Comparison of ENCODE assay signal across 7 mouse cellular contexts in genomic region chr8:126852184-126852583, GRCm38 (mm10).
DNase-seq lines count a peak whose midpoint lies in the region; ATAC-seq lines count a peak whose summit lies in the region.

No protein-coding gene starts in this region.

- WGBS in embryonic facial prominence, embryonic 13.5 days = 63% methylated on average over 5 of the region's 5 CpGs
- 73% methylated on average over 5 of the region's 5 CpGs for WGBS in neural tube, embryonic 14.5 days

- peak; percentile 61 for DNase-seq in ovary, adult 18-20 months (ENCODE audit: low spot score)
- no peak for DNase-seq in ovary, postnatal 36 days (ENCODE audit: low spot score)
- peak; percentile 49 to 77 for DNase-seq in kidney, postnatal 25 days
- no peak for DNase-seq in spleen, adult 18-20 months
- DNase-seq in left cerebral cortex, adult 9 months (ENCODE audit: low spot score in 2 of 2) = no peak

- peaks cover 23% of the 10 kb centered on the region for H3K4me1 ChIP-seq in embryonic facial prominence, embryonic 13.5 days
- peaks cover 4% of the 10 kb centered on the region; the same call in 1 of the 2 replicates for H3K4me1 ChIP-seq in neural tube, embryonic 14.5 days (ENCODE audit: control insufficient read depth, insufficient read depth, low read length)

- H3K9me3 ChIP-seq in embryonic facial prominence, embryonic 13.5 days = no peaks in the 10 kb centered on the region
- H3K9me3 ChIP-seq in neural tube, embryonic 14.5 days (ENCODE audit: control insufficient read depth, low read length) = no peaks in the 10 kb centered on the region

- H3K27ac ChIP-seq in embryonic facial prominence, embryonic 13.5 days = peak overlapping the region; percentile 66
- peak overlapping the region; percentile 13; the same call in 1 of the 2 replicates for H3K27ac ChIP-seq in neural tube, embryonic 14.5 days (ENCODE audit: low read depth, low read length)

- no peak for ATAC-seq in embryonic facial prominence, embryonic 13.5 days (ENCODE audit: insufficient number of reproducible peaks, insufficient read depth, low FRiP score, low TSS enrichment, low read depth)
- ATAC-seq in neural tube, embryonic 14.5 days (ENCODE audit: low read depth) = no peak

- no peak overlapping the region for H3K4me2 ChIP-seq in embryonic facial prominence, embryonic 13.5 days
- no peak overlapping the region for H3K4me2 ChIP-seq in neural tube, embryonic 14.5 days (ENCODE audit: low read depth, low read length)

- H3K36me3 ChIP-seq in embryonic facial prominence, embryonic 13.5 days = no peaks in the 10 kb centered on the region
- no peaks in the 10 kb centered on the region for H3K36me3 ChIP-seq in neural tube, embryonic 14.5 days (ENCODE audit: control insufficient read depth, insufficient read depth, low read length)

- no peak overlapping the region for H3K4me3 ChIP-seq in embryonic facial prominence, embryonic 13.5 days
- no peak overlapping the region for H3K4me3 ChIP-seq in neural tube, embryonic 14.5 days (ENCODE audit: low read depth, low read length)

- no peak overlapping the region for H3K9ac ChIP-seq in embryonic facial prominence, embryonic 13.5 days
- H3K9ac ChIP-seq in neural tube, embryonic 14.5 days (replicated peaks; ENCODE audit: low read depth, low read length) = no peak overlapping the region

- H3K27me3 ChIP-seq in embryonic facial prominence, embryonic 13.5 days = no peaks in the 10 kb centered on the region
- H3K27me3 ChIP-seq in neural tube, embryonic 14.5 days (ENCODE audit: control insufficient read depth, insufficient read depth, low read length) = no peaks in the 10 kb centered on the region

Comparison
In these comparisons a context has a peak if more than half of its experiments do, and no peak if none do; other contexts are left out.
1. DNase-seq: peak in ovary, adult 18-20 months (single experiment) and kidney, postnatal 25 days (2 of 2); none in ovary, postnatal 36 days (single experiment), spleen, adult 18-20 months (0 of 2) and left cerebral cortex, adult 9 months (0 of 2).